Mouse (Mus musculus) bone marrow, adult 2 months (tissue): ENCODE data around the gene Hmg20b.

Experiments
- CTCF ChIP-seq: fragments of 200-500 bp; IDR thresholded peaks from 2 replicates; pipeline ENCODE4 v1.5.1; 2011; ENCODE audit warnings: low read length, control low read depth; ENCODE audit not compliant: control insufficient read depth, insufficient read depth
- POLR2A ChIP-seq: fragments of 200-500 bp; IDR thresholded peaks from 2 replicates; pipeline ENCODE4 v1.6.1; 2011; ENCODE audit warnings: low read depth, mild to moderate bottlenecking, control low read depth, low read length, borderline replicate concordance; ENCODE audit not compliant: control insufficient read depth

GRCm38 (mm10) chr10:81365073-81365472, 14.8 kb upstream of the Hmg20b start:
- no peak for TF ChIP-seq CTCF
- TF ChIP-seq POLR2A = no peak
